Mouse (Mus musculus): ENCODE data around the gene Pin4.

DNA sequence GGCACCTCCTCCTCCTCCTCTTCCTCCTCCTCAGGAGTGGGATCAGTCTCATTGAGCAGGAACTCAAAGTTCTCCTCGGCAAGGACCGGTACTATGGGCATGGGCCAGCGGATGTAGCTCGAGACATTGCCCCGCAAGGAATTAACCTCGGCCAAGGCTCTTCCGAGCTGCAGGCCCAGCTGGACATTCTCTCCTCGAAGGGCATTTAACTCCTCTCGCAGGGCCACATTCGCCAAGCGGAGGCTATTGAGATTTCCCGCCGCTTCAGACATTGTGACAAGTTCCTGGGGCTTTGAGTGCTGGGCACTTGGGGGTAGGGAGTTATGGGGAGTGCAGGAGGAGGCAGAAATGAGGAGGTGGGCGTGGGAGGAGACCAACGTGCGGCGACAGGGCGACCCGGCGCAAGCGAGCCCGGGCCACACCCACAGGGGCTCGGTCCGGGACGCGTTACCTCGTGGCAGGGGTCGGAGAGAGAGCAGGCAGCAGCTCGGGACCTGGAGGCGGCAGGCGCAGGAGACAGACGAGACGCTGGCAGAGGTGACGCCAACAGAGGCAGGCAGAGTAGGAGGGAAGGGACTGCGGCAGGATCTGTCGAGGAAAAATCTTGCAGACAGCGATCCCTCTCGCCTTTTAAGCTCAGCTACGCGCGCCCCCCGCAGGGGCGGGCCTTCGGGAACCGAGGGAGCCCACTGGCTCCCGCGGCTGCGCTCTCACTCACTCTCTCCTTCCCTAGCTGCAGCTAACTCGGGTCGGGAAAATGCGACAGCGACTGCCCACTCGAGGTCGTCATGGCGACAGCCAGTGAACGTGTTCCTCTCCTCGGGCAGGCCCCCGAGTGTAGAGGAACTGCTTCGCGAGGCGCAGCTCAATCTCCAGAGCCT is 48.4 kb upstream of the Pin4 start, which contains the start of gene Rtl5:
- TF ChIP-seq CTCF (IDR thresholded peaks at IDR 0.05; ENCODE audit: low read depth) (no peak), EP300 (optimal IDR thresholded peaks at IDR 0.05) (no peak)

Data from stomach, postnatal 0 days (tissue).